Mouse (Mus musculus): ENCODE measurements around the gene Hmgcl. TPM values are rescaled to one million over a fixed set of nuclear protein-coding genes. Genes with fewer than 3 reads are reported as not detected.

Hmgcl gene
- polyA plus RNA-seq (2016; fragmentation: Nextera tagmentation; extraction: Ambion mirVana), result 70.4 and 74.5 TPM in 2 replicates

DNA sequence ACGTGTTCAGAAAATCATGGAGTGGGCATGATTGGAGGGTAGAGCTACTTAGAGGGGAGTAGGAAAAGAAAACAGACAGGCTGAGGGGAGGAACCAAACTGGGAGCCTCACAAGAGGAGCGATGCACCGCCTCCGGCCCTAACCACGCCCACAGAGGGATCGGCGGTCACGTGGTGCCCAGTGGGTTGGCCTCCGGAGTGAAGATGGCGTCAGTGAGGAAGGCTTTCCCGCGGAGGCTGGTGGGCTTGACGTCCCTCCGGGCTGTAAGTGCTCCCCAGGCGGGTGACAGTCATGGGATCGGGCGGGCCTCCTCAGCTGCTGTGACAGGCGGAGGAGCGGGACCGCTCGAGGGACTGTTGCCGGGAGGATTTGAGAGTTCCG lies at the start of gene Hmgcl:
TSS of gene Hmgcl (plus strand) at position 171 of the 381 bp plus-strand sequence.
- ATAC-seq (ENCODE audit: insufficient number of reproducible peaks, low FRiP score), result peak; percentile 92
- peaks cover 8% of the 10 kb centered on the region for H3K36me3 ChIP-seq
- peaks cover under 1% of the 10 kb centered on the region; the same call in 1 of the 2 replicates for H3K9me3 ChIP-seq (replicated peaks)
- peak within 1 kb of the TSS; percentile 81 for H3K4me2 ChIP-seq
- peak within 1 kb of the TSS; percentile 84 for H3K9ac ChIP-seq
- peaks cover 38% of the 10 kb centered on the region for H3K4me1 ChIP-seq (replicated peaks)
- H3K27ac ChIP-seq (ENCODE audit: poor library complexity, severe bottlenecking), result peak within 1 kb of the TSS; percentile 67
- peak within 1 kb of the TSS; percentile 78 for H3K4me3 ChIP-seq
- under 1% methylated on average over 23 of the region's 23 CpGs for WGBS
- no peaks in the 10 kb centered on the region for H3K27me3 ChIP-seq (replicated peaks)

DNA sequence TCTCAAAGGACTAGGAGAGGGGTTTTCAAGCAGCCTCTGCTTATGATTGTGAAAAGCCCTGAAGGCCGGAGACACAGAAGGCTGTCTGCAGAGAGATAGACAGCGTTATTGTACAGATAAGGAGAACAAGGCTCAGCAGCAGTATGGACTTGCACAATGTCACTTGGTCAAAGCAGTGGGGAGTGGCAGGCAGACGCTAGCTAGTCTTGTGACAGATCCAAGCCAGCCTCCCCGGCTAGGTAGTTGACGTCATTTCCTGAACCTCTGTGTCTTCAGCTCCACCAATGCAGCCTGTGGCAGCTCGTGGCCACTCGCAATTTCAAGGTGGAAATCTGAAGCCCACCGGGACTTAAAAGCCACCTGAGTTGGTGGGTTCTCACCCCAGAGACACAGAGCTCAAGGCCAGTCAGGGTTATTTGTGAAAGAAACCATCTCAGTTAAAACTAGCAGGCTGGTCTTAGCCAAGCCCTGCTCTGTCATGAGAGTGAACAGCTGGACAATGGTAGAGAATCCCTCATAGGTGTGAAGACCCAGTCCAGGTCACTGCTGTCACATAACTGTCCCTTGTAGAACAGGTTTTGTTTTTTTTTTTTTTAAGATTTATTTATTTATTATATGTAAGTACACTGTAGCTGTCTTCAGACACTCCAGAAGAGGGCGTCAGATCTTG lies 47.7 kb upstream of the Hmgcl start:
- Histone ChIP-seq H3K27me3 (replicated peaks) (no peaks in the 10 kb centered on the region; the same call in 1 of the 2 replicates), H3K9me3 (replicated peaks) (no peaks in the 10 kb centered on the region; the same call in 1 of the 2 replicates), H3K9ac (0 out of 2 replicates have a peak overlapping the region, but pooled peaks have one; percentile 36), H3K4me2 (peak overlapping the region; percentile 32; the same call in 1 of the 2 replicates), H3K4me1 (replicated peaks) (peaks cover 17% of the 10 kb centered on the region), H3K27ac (ENCODE audit: poor library complexity, severe bottlenecking) (peak overlapping the region; percentile 11), H3K36me3 (no peaks in the 10 kb centered on the region), H3K4me3 (no peak overlapping the region)
- ATAC-seq (ENCODE audit: insufficient number of reproducible peaks, low FRiP score), result peak; percentile 82
- WGBS, result 24% methylated on average over 9 of the region's 9 CpGs

DNA sequence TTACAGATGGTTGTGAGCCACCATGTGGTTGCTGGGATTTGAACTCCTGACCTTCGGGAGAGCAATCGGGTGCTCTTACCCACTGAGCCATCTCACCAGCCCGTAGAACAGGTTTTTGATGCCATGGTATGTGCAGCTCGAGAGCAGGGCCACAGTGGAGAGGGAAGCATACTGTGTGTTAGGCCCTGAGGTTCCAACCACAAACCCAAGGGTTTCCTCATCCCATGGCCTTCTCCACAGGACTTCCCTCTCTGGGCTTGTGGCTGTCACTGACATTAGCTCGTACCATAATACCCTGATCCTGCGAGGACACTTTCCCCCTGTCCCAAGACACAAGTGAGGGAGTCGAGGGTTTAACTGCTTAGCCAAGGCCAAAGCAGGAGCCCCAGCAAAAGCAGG lies 47.2 kb upstream of the Hmgcl start:
- Histone ChIP-seq H3K4me1 (replicated peaks) (peaks cover 17% of the 10 kb centered on the region), H3K4me3 (no peak overlapping the region), H3K9ac (no peak overlapping the region), H3K4me2 (no peak overlapping the region), H3K27me3 (replicated peaks) (peaks cover 2% of the 10 kb centered on the region; the same call in 1 of the 2 replicates), H3K9me3 (replicated peaks) (no peaks in the 10 kb centered on the region; the same call in 1 of the 2 replicates), H3K36me3 (no peaks in the 10 kb centered on the region), H3K27ac (ENCODE audit: poor library complexity, severe bottlenecking) (no peak overlapping the region)
- WGBS, result 84% methylated on average over 7 of the region's 7 CpGs
- ATAC-seq (ENCODE audit: insufficient number of reproducible peaks, low FRiP score), result no peak

DNA sequence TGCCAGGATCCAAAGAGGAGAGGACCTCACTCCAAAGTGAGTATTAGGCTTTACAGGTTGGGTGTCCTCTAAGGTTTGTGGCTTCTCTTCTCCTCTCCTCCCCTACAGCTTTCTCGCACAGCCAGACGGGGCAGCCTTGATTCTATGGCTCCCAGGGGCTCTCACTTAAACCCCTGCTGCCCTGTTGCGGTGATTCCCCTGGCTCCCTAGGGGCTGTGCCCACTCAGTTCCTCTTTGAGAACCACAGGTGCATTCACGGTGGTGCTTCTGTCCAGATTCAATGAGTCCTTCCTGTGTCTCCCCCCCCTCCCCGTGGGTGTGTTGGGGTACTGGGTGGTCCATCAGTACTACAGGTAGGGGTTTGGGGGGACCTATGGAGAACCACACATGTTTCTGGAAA lies 46.2 kb upstream of the Hmgcl start:
- Histone ChIP-seq H3K9ac (no peak overlapping the region), H3K9me3 (replicated peaks) (no peaks in the 10 kb centered on the region), H3K27me3 (replicated peaks) (0 out of 2 replicates have a peak, but pooled peaks cover 6% of the 10 kb centered on the region), H3K4me2 (no peak overlapping the region), H3K4me1 (replicated peaks) (peaks cover 15% of the 10 kb centered on the region), H3K36me3 (no peaks in the 10 kb centered on the region), H3K4me3 (no peak overlapping the region), H3K27ac (ENCODE audit: poor library complexity, severe bottlenecking) (no peak overlapping the region)
- ATAC-seq (ENCODE audit: insufficient number of reproducible peaks, low FRiP score), result no peak
- WGBS, result 80% methylated on average over 5 of the region's 5 CpGs

DNA sequence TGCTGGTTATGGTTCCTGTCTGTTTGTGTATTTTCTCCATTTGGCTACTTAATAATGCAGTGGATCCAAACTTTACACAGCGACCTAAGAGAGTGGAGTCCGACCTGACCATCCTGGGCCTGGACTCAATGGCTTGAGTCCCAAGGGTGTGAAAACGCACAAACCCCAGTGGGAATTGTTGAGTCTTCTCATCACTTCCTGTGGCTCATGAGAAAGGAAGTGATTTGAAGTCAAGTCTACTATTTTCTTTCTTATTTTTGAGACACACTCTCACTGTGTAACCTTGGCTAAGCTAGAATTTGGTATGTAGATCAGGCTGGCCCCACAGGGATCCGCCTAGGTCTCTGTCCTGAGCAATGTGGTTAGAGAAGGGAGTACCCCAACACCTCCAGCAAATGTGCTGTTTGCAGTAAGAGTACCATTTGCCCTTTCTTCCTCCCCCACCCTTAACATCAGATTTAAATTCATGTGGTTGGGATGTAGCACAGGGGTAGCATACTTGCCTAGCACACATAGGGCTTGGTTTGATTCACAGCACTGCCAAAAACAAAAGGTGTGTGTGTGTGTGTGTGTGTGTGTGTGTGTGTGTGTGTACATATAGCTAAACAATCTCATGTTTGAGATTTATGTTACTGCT lies 43.5 kb upstream of the Hmgcl start:
- H3K4me3 ChIP-seq, result no peak overlapping the region
- peaks cover 7% of the 10 kb centered on the region for H3K4me1 ChIP-seq (replicated peaks)
- no peaks in the 10 kb centered on the region for H3K36me3 ChIP-seq
- H3K9ac ChIP-seq, result no peak overlapping the region
- WGBS, result 83% methylated on average over 4 of the region's 4 CpGs
- H3K9me3 ChIP-seq (replicated peaks), result no peaks in the 10 kb centered on the region; the same call in 1 of the 2 replicates
- no peak for ATAC-seq (ENCODE audit: insufficient number of reproducible peaks, low FRiP score)
- H3K27ac ChIP-seq (ENCODE audit: poor library complexity, severe bottlenecking), result no peak overlapping the region
- no peak overlapping the region for H3K4me2 ChIP-seq
- H3K27me3 ChIP-seq (replicated peaks), result 0 out of 2 replicates have a peak, but pooled peaks cover 6% of the 10 kb centered on the region

DNA sequence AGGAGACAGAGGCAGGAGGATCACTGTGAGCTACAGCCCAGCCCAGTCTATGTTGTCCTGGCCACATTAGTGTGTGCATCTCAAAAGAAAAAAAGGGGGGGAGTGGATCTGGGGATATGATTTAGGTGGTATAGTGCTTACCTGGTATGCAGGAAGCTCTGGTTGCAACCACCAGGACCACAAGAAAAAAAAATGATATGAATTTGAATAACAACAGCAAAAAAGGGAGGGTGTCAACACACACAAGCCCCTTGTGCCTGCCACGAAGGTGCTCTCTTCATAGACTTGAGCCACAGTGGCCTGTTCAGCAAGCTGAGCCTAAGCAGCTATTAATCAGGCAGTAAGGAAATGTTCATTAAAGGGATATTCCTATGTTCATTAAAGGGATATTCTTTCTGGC lies 41.4 kb upstream of the Hmgcl start:
- H3K9ac ChIP-seq, result no peak overlapping the region
- H3K27me3 ChIP-seq (replicated peaks), result 0 out of 2 replicates have a peak, but pooled peaks cover 6% of the 10 kb centered on the region
- H3K27ac ChIP-seq (ENCODE audit: poor library complexity, severe bottlenecking), result no peak overlapping the region
- H3K9me3 ChIP-seq (replicated peaks), result no peaks in the 10 kb centered on the region; the same call in 1 of the 2 replicates
- H3K4me2 ChIP-seq, result no peak overlapping the region
- H3K36me3 ChIP-seq, result no peaks in the 10 kb centered on the region
- ATAC-seq (ENCODE audit: insufficient number of reproducible peaks, low FRiP score), result no peak
- H3K4me3 ChIP-seq, result no peak overlapping the region
- H3K4me1 ChIP-seq (replicated peaks), result peaks cover 7% of the 10 kb centered on the region
- WGBS, result 74% methylated on average over 1 of the region's 1 CpGs

DNA sequence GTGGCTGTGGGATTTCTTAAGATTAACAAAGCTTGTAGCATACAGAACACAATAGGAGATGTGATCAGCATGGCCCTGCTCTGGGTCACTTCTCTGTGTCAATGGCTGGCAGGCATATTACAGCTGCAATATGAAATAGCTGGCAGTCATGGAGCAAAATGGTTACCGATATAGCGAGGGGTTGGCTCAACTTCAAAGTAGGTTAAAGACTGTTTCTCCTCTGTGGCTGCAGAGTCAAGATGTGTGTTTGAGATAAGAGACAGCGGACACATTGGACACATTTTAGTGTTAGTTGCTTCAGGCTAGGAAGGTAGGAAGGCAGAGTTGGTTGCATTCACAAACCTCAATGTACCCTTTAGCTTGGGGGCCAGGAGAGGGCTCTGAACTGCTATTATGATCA lies 39.6 kb upstream of the Hmgcl start:
- Histone ChIP-seq H3K4me1 (replicated peaks) (peaks cover 10% of the 10 kb centered on the region), H3K9ac (no peak overlapping the region), H3K4me2 (no peak overlapping the region), H3K27me3 (replicated peaks) (0 out of 2 replicates have a peak, but pooled peaks cover 6% of the 10 kb centered on the region), H3K27ac (ENCODE audit: poor library complexity, severe bottlenecking) (no peak overlapping the region), H3K9me3 (replicated peaks) (no peaks in the 10 kb centered on the region; the same call in 1 of the 2 replicates), H3K36me3 (no peaks in the 10 kb centered on the region), H3K4me3 (no peak overlapping the region)
- 77% methylated on average over 3 of the region's 3 CpGs for WGBS
- no peak for ATAC-seq (ENCODE audit: insufficient number of reproducible peaks, low FRiP score)

DNA sequence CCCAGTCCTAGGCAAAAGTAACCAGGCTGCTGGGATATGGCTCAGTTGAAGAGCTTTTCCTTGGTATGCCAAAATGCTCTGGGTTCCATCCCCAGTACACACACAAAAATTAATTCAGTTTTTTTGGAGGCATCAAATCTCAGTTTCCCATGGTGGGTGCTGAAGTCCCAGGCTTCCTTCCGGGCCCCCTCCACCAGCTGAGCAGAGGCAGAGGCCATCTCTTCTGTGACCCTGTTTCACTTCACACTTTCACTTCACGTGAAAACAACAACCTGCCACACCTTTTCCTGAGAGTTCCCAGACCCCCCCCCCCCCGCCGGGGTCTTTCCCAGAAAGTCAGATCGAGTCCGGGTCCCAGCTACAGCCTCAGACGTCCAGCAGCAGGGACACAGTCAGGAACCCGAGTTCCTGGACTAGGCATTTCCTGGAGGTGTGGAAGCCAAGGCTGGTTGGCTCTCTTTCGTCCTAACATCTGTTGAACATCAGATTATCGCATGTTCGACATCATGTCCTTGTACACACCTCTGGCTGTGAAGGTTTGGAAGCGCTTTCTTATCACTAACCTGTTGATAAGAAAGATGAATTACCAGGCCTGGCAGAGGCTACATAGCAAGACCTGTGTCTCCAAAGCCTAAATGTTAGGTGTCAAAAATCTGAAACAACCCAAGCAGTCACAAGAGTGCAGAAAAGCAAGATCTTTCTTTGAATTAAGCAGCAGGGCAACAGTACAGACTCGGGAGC lies 36.8 kb upstream of the Hmgcl start:
- ATAC-seq (ENCODE audit: insufficient number of reproducible peaks, low FRiP score), result no peak
- H3K9me3 ChIP-seq (replicated peaks), result no peaks in the 10 kb centered on the region; the same call in 1 of the 2 replicates
- H3K4me2 ChIP-seq, result peak overlapping the region; percentile 12; the same call in 1 of the 2 replicates
- H3K36me3 ChIP-seq, result no peaks in the 10 kb centered on the region
- no peak overlapping the region for H3K4me3 ChIP-seq
- H3K9ac ChIP-seq, result no peak overlapping the region
- H3K27ac ChIP-seq (ENCODE audit: poor library complexity, severe bottlenecking), result no peak overlapping the region
- H3K27me3 ChIP-seq (replicated peaks), result no peaks in the 10 kb centered on the region
- WGBS, result 15% methylated on average over 13 of the region's 13 CpGs
- H3K4me1 ChIP-seq (replicated peaks), result peaks cover 10% of the 10 kb centered on the region

DNA sequence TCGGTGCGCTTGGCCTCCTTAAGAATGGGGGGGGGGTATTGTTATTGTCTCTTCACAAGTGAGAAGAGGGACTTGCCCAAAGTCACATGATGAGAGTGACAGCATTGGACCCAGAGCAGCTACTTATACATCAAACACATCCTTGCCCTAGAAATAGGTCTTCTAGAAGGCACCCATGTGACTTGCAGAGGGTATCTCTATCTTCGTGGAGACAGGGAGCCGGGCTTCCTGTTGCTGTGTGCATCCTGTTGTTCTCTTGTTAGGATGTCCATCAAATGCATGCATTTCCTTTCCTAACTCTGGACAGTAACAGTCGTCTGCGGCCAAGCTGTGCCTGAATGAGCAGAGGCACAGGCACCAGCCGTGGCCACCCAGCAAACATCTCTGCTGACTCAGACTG lies 34.7 kb upstream of the Hmgcl start:
- Histone ChIP-seq H3K27ac (ENCODE audit: poor library complexity, severe bottlenecking) (no peak overlapping the region), H3K36me3 (no peaks in the 10 kb centered on the region), H3K4me1 (replicated peaks) (peaks cover 10% of the 10 kb centered on the region), H3K9ac (no peak overlapping the region), H3K4me2 (no peak overlapping the region), H3K4me3 (no peak overlapping the region), H3K9me3 (replicated peaks) (no peaks in the 10 kb centered on the region), H3K27me3 (replicated peaks) (no peaks in the 10 kb centered on the region)
- 58% methylated on average over 7 of the region's 7 CpGs for WGBS
- ATAC-seq (ENCODE audit: insufficient number of reproducible peaks, low FRiP score), result peak; percentile 33; the same call in 1 of the 2 replicates

DNA sequence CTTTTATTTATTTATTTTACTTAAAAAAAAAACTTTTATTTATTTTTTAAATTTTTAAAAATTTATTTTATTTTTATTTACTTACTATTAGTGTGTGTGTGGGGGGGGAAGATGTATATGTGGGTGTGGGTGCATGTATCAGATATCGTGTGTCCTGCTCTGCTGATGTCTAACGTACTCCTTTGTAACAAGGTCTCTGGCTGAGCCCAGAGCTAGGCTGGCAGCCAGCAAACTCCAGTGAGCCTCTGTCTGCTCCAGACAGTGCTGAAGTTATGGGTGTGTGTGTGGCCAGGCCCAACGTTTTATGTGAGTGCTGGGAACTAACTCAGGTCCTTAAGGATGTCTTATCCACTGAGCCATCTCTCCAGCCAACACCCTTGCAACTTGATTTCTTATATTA lies 34.1 kb upstream of the Hmgcl start:
- Histone ChIP-seq H3K27me3 (replicated peaks) (no peaks in the 10 kb centered on the region), H3K9me3 (replicated peaks) (no peaks in the 10 kb centered on the region), H3K27ac (ENCODE audit: poor library complexity, severe bottlenecking) (no peak overlapping the region), H3K4me3 (no peak overlapping the region), H3K36me3 (no peaks in the 10 kb centered on the region), H3K4me1 (replicated peaks) (peaks cover 10% of the 10 kb centered on the region), H3K4me2 (no peak overlapping the region), H3K9ac (no peak overlapping the region)
- 55% methylated on average over 3 of the region's 3 CpGs for WGBS
- no peak for ATAC-seq (ENCODE audit: insufficient number of reproducible peaks, low FRiP score)

DNA sequence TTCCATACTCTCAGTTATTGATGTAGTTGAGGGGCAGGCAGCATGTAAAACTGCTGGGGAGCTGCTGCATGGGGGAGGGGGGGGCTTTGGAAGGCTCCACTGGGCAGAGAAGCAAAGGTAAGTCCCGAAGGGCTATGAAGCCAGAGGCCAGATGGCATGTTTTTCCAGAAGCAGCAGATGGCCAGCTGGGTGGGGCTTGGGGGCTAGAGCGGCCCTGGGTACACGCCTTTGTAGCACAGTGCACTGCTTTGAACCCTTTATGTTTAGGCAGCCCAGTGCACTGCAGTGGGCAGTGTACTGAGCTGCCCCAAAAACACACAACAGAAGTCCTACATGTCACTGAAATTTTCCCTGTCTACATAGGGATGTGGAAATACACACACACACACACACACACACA lies 33.4 kb upstream of the Hmgcl start:
- Histone ChIP-seq H3K27ac (ENCODE audit: poor library complexity, severe bottlenecking) (no peak overlapping the region), H3K9ac (no peak overlapping the region), H3K4me1 (replicated peaks) (peaks cover 10% of the 10 kb centered on the region), H3K27me3 (replicated peaks) (no peaks in the 10 kb centered on the region), H3K4me2 (no peak overlapping the region), H3K9me3 (replicated peaks) (no peaks in the 10 kb centered on the region), H3K4me3 (no peak overlapping the region), H3K36me3 (no peaks in the 10 kb centered on the region)
- 54% methylated on average over 3 of the region's 3 CpGs for WGBS
- no peak for ATAC-seq (ENCODE audit: insufficient number of reproducible peaks, low FRiP score)

Measured in heart, embryonic 12.5 days (tissue).